Mouse (Mus musculus) central nervous system, embryonic 11.5 days (tissue): ENCODE results near the gene Ocel1. TPM values are rescaled to one million over a fixed set of nuclear protein-coding genes. Genes with fewer than 3 reads are reported as not detected.

ENCODE experiments used
- polyA plus RNA-seq: library from polyadenylated mRNA; depleted of rRNA; stranded (reverse); fragments of >200 nt; gene quantifications from 2 replicates; pipeline ENCODE4 v1.2.3, GENCODE M21; 2012; rRNA removed

The Ocel1 gene
- 1.9 and 2.5 TPM in 2 replicates for polyA plus RNA-seq

GRCm38 (mm10) chr8:71371236-71371848, at the start of gene Ocel1:
Gene Ocel1 (plus strand): TSS chr8:71371298.

GRCm38 (mm10) chr8:71366771-71367528, 4.1 kb upstream of the Ocel1 start, which contains the start of gene Use1:
Gene Use1 (plus strand): TSS chr8:71366848.

GRCm38 (mm10) chr8:71381421-71381970, 10.4 kb downstream of the Ocel1 start, which contains the start of gene Nr2f6:
Gene Nr2f6 (minus strand): TSS chr8:71381960.

DNA sequence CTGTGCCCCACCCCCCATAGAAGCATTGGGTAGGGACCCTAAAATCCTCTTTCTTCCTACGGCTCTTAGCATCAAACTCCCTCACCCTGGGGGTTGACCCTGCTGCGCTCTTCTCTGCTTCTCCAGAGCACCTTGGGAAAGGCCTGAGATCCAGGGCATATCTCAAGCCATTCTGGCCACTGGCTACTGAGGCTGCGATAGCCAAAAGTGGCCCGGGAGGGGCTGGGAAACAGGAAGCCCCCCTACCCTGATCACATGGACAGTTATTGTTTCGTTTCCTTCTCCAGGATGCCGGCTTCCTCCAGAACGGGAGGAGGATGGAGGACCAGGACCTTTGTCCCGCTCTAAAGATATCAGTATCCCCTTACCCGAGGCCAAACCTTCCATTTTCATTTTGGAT, 24.5 kb downstream of the Ocel1 start, which contains the start of gene Ushbp1:
Gene Ushbp1 (minus strand): TSS at position 174 of the 400 bp plus-strand sequence.

GRCm38 (mm10) chr8:71396639-71397305, 25.7 kb downstream of the Ocel1 start, which contains the start of gene Babam1:
Gene Babam1 (plus strand): TSS chr8:71396861.

GRCm38 (mm10) chr8:71405401-71406098, 34.5 kb downstream of the Ocel1 start, which contains the start of gene Ankle1:
Gene Ankle1 (plus strand): TSS chr8:71406010.

Other genes starting within 250 kb of the Ocel1 start
- 33.5 and 37.4 TPM in 2 replicates for gene Myo9b, start 98.6 kb upstream of the Ocel1 start, polyA plus RNA-seq
- gene Haus8, start 98.4 kb upstream of the Ocel1 start, polyA plus RNA-seq, result 40.0 and 52.5 TPM in 2 replicates
- gene Use1, start 4.5 kb upstream of the Ocel1 start, polyA plus RNA-seq, result 132 and 143 TPM in 2 replicates
- 71.4 and 73.9 TPM in 2 replicates for gene Nr2f6, start 10.7 kb downstream of the Ocel1 start, polyA plus RNA-seq
- gene Ushbp1, start 24.5 kb downstream of the Ocel1 start, polyA plus RNA-seq, result 7.8 and 7.9 TPM in 2 replicates
- gene Babam1, start 25.6 kb downstream of the Ocel1 start, polyA plus RNA-seq, result 128 and 175 TPM in 2 replicates
- 46.1 and 53.5 TPM in 2 replicates for gene Ankle1, start 34.7 kb downstream of the Ocel1 start, polyA plus RNA-seq
- gene Abhd8, start 92.4 kb downstream of the Ocel1 start, polyA plus RNA-seq, result 63.1 and 67.7 TPM in 2 replicates
- 82.2 and 83.9 TPM in 2 replicates for gene Mrpl34, start 93.7 kb downstream of the Ocel1 start, polyA plus RNA-seq
- gene Dda1, start 97.9 kb downstream of the Ocel1 start, polyA plus RNA-seq, result 70.7 and 98.5 TPM in 2 replicates
- 64.5 and 107 TPM in 2 replicates for gene Ano8, start 114.7 kb downstream of the Ocel1 start, polyA plus RNA-seq
- gene Gtpbp3, start 116.8 kb downstream of the Ocel1 start, polyA plus RNA-seq, result 30.7 and 37.4 TPM in 2 replicates
- gene Plvap, start 140.5 kb downstream of the Ocel1 start, polyA plus RNA-seq, result 29.5 and 39.7 TPM in 2 replicates
- gene Ccdc194, start 154.4 kb downstream of the Ocel1 start, polyA plus RNA-seq, result 0.48 and 0.52 TPM in 2 replicates
- 15.8 and 19.0 TPM in 2 replicates for gene Bst2, start 166.2 kb downstream of the Ocel1 start, polyA plus RNA-seq
- 62.6 and 71.2 TPM in 2 replicates for gene Mvb12a, start 171.6 kb downstream of the Ocel1 start, polyA plus RNA-seq
- gene Tmem221, start 187.6 kb downstream of the Ocel1 start, polyA plus RNA-seq, result 0.22 and 0.23 TPM in 2 replicates
- gene Nxnl1, start 195.3 kb downstream of the Ocel1 start, polyA plus RNA-seq, result not detected in 2 replicates
- 50.4 and 64.7 TPM in 2 replicates for gene Slc27a1, start 197.6 kb downstream of the Ocel1 start, polyA plus RNA-seq
- gene Pgls, start 220.9 kb downstream of the Ocel1 start, polyA plus RNA-seq, result 126 and 164 TPM in 2 replicates
- 6.1 and 12.4 TPM in 2 replicates for gene Fam129c, start 226.3 kb downstream of the Ocel1 start, polyA plus RNA-seq
- gene Colgalt1, start 239.7 kb downstream of the Ocel1 start, polyA plus RNA-seq, result 65.9 and 99.7 TPM in 2 replicates